Mouse (Mus musculus): ENCODE measurements around the gene Eya2. TPM values are rescaled to one million over a fixed set of nuclear protein-coding genes. Genes with fewer than 3 reads are reported as not detected.

Gene Eya2
- polyA plus RNA-seq, 1 experiment from 2014 or later, result 49.2 TPM

GRCm38 (mm10) chr2:165621488-165621887 lies 26.7 kb downstream of the Eya2 start:
- ChIA-PET POLR2A (no interaction called here), CTCF (interaction anchor here (1.9 kb wide), 1 partner anchor 9 kb away, joined by 8 read pairs; no protein-coding TSS in a partner anchor)
- TF ChIP-seq CTCF (IDR thresholded peaks at IDR 0.05), result no peak
- H3K27me3 ChIP-seq, result no peaks in the 10 kb centered on the region
- in situ Hi-C loops (cut with MboI; ENCODE audit: low pct_unique_long_range_greater_than_20kb), result no loop called here
- DNase-seq (ENCODE audit: low read depth, low spot score) (no peak), ATAC-seq (no peak)

DNA sequence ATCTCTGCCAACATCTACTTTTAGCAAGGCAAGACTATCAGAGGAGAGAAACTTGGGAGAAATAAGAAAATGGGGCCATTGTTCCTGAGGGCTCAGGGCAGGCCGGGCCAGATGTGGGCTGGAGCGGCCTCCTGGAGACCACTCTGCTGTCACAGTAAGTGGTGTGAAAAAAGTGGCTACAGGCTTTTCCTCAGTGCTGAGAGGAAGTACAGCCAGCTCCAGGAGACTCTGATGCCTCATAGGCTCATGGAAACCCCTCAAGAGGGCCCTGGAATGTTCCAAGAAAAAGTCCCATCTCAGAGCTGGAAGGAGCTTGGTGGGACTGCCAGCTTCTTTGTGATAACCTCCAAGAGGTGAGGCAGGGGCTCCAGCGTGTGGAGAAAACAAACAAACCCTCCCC lies 27.8 kb downstream of the Eya2 start:
- no peak for TF ChIP-seq CTCF (IDR thresholded peaks at IDR 0.05)
- ChIA-PET CTCF (interaction anchor here (0.8 to 1.9 kb wide), 2 partner anchors 10 to 25 kb away, joined by 4 to 8 read pairs; no protein-coding TSS in a partner anchor), POLR2A (no interaction called here)
- DNase-seq (ENCODE audit: low read depth, low spot score), result no peak
- no peak for ATAC-seq
- no peaks in the 10 kb centered on the region for H3K27me3 ChIP-seq
- in situ Hi-C loops (cut with MboI; ENCODE audit: low pct_unique_long_range_greater_than_20kb), result no loop called here

DNA sequence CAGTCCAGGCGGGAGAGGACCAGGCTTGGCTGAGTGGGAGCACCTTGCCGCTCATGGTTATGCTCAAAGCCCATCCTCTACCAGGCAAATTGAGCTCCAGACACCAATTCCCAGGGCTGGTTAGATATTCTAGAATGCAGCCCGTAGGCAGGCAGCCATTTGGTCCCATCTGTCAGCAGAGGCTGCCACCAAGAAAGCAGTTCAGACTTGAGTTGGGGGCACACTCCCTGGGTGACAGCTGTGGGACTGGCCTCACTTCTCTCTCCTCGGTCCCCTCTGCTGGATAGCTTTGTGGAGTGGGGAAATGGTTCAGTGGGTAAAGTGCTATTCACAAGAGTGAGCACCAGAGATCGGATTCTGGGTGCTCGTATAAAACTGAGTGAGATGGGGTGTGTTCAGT lies 32.0 kb downstream of the Eya2 start:
- ChIA-PET CTCF (no interaction called here), POLR2A (no interaction called here)
- no peak for TF ChIP-seq CTCF (IDR thresholded peaks at IDR 0.05)
- ATAC-seq, result no peak
- no peak for DNase-seq (ENCODE audit: low read depth, low spot score)
- H3K27me3 ChIP-seq, result no peaks in the 10 kb centered on the region
- in situ Hi-C loops (cut with MboI; ENCODE audit: low pct_unique_long_range_greater_than_20kb), result loop anchor here (5.0 kb wide), 1 partner anchor 65 kb away; no protein-coding TSS in a partner anchor

- in situ Hi-C loops (cut with MboI; ENCODE audit: low pct_unique_long_range_greater_than_20kb), result loop anchor here (5.0 kb wide), 1 partner anchor 64 kb away; no protein-coding TSS in a partner anchor
- no peaks in the 10 kb centered on the region for H3K27me3 ChIP-seq
- no peak for TF ChIP-seq CTCF (IDR thresholded peaks at IDR 0.05)
- ChIA-PET CTCF (interaction anchor here (0.6 to 2.0 kb wide), 14 partner anchors 9 to 164 kb away, joined by 3 to 7 read pairs (median 3); no protein-coding TSS in a partner anchor), POLR2A (interaction anchor here (1.4 kb wide), 1 partner anchor 32 kb away, joined by 3 read pairs; no protein-coding TSS in a partner anchor)
- ATAC-seq, result no peak
- no peak for DNase-seq (ENCODE audit: low read depth, low spot score)
Observed at GRCm38 (mm10) chr2:165627974-165628373, 33.1 kb downstream of the Eya2 start.

DNA sequence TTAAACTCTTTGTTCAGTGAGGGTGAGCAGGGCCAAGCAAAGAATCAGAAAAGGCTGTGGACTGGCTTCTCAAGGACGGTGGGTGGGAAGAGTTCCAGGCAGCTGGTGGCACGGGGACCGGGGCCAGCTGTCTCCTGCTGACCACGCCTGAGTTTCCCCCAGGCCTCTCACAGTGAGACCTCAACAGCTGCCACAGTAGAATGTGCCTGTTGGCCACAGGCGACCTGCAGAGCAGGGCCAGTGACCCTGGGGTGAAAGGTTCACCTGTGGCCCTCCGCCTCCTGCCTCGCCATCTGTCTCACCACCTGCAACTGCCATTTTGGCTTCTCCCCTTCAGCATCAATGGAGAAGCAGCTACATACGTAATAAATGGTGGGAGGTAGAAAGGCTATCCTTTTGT lies 35.1 kb downstream of the Eya2 start:
- ATAC-seq (no peak), DNase-seq (ENCODE audit: low read depth, low spot score) (no peak)
- H3K27me3 ChIP-seq, result no peaks in the 10 kb centered on the region
- ChIA-PET POLR2A (no interaction called here), CTCF (no interaction called here)
- no peak for TF ChIP-seq CTCF (IDR thresholded peaks at IDR 0.05)
- in situ Hi-C loops (cut with MboI; ENCODE audit: low pct_unique_long_range_greater_than_20kb), result loop anchor here (5.0 kb wide), 1 partner anchor 62 kb away; no protein-coding TSS in a partner anchor

DNA sequence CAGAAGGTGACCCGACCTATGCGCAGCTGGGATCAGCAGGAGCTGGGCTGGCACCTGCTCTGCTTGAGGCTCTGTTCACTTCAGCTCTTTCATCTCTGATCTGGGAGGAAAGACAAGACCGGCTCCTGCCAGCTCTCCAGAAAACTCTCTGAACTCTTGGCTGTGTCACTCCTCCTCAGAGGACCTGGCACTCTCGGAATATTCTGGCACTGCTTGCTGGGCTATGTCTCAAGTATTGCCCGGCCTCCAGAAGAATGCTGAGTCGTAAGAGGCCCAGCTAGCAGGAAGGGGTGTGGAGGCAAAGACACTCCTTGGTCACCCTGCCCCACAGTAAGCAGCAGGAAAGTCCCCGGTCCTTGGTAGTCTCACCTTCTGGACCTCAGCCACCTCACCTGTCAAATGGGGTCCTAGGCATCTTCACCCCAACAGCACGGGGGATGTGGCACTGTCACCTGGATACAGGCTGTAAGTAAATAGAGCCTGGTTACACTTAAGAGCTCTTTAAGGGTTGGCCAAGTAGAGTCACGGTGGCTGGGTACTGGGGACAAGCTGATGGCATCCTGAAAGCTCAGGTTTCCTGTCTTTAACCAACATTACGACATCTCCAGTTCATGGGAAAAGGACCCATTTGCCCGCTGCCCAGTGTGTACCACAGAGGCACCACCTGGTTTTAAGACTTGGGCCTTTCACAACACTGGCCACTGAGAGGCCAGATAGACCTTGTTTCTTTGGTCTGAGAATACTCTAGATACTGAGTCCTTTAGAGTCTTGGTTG lies 38.4 kb downstream of the Eya2 start:
- H3K27me3 ChIP-seq, result no peaks in the 10 kb centered on the region
- DNase-seq (ENCODE audit: low read depth, low spot score) (no peak), ATAC-seq (no peak)
- TF ChIP-seq CTCF (IDR thresholded peaks at IDR 0.05), result no peak
- ChIA-PET POLR2A (interaction anchor here (0.6 kb wide), 1 partner anchor 253 kb away, joined by 3 read pairs; no protein-coding TSS in a partner anchor), CTCF (interaction anchor here (1.0 kb wide), 1 partner anchor 137 kb away, joined by 3 read pairs; no protein-coding TSS in a partner anchor)
- in situ Hi-C loops (cut with MboI; ENCODE audit: low pct_unique_long_range_greater_than_20kb), result no loop called here

- TF ChIP-seq CTCF (IDR thresholded peaks at IDR 0.05), result no peak
- in situ Hi-C loops (cut with MboI; ENCODE audit: low pct_unique_long_range_greater_than_20kb), result no loop called here
- DNase-seq (ENCODE audit: low read depth, low spot score), result no peak
- ATAC-seq, result peak; percentile 70
- no peaks in the 10 kb centered on the region for H3K27me3 ChIP-seq
- ChIA-PET POLR2A (interaction anchor here (1.0 kb wide), 1 partner anchor 9 kb away, joined by 3 read pairs; no protein-coding TSS in a partner anchor), CTCF (interaction anchor here (0.8 kb wide), 1 partner anchor 18 kb away, joined by 3 read pairs; no protein-coding TSS in a partner anchor)
Observed at GRCm38 (mm10) chr2:165634481-165634880, 39.6 kb downstream of the Eya2 start.

DNA sequence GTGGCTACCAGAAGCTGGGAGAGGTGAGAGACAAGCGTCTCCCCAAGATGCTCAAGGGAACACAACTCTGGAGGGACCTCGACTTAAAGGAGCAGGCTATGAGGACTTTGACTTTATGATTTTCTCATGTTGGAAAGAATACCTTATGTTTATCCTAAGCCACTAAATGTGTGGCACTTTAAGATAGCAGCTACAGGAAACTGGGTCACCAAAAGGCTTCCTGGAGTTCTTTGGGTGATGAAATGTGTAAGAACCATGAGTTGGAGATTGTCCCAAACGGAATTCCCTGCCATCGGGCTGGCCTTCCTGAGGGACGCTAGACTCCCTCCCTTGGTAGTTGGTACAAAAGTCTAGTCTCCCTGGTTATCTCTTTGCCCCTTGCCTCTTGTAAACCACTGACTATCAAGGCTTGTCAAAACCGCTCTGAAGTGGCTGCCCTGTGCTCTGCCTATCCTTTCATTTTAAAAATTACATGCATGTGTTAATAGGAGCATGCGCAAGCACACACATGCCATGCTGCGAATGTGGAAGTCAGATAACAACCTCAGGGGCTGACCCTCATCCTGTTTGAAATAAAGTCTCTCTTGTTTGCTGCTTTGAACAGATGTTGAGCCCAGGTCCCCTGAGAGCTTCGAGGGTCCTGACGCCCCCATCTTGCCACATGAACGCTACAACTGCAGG lies 44.4 kb downstream of the Eya2 start:
- TF ChIP-seq CTCF (IDR thresholded peaks at IDR 0.05), result no peak
- no peak for DNase-seq (ENCODE audit: low read depth, low spot score)
- in situ Hi-C loops (cut with MboI; ENCODE audit: low pct_unique_long_range_greater_than_20kb), result no loop called here
- H3K27me3 ChIP-seq, result no peaks in the 10 kb centered on the region
- no peak for ATAC-seq
- CTCF ChIA-PET, result no interaction called here
- POLR2A ChIA-PET, result no interaction called here

- ChIA-PET POLR2A (no interaction called here), CTCF (no interaction called here)
- in situ Hi-C loops (cut with MboI; ENCODE audit: low pct_unique_long_range_greater_than_20kb), result no loop called here
- DNase-seq (ENCODE audit: low read depth, low spot score), result no peak
- no peaks in the 10 kb centered on the region for H3K27me3 ChIP-seq
- ATAC-seq, result no peak
- no peak for TF ChIP-seq CTCF (IDR thresholded peaks at IDR 0.05)
Observed at GRCm38 (mm10) chr2:165641909-165642505, 47.2 kb downstream of the Eya2 start.

- in situ Hi-C loops (cut with MboI; ENCODE audit: low pct_unique_long_range_greater_than_20kb), result no loop called here
- ChIA-PET POLR2A (interaction anchor here (0.5 to 1.0 kb wide), 2 partner anchors 9 to 15 kb away, joined by 3 read pairs; no protein-coding TSS in a partner anchor), CTCF (interaction anchor here (1.1 to 1.2 kb wide), 2 partner anchors 8 to 16 kb away, joined by 3 read pairs; no protein-coding TSS in a partner anchor)
- H3K27me3 ChIP-seq, result no peaks in the 10 kb centered on the region
- no peak for ATAC-seq
- no peak for DNase-seq (ENCODE audit: low read depth, low spot score)
- no peak for TF ChIP-seq CTCF (IDR thresholded peaks at IDR 0.05)
Observed at GRCm38 (mm10) chr2:165643596-165643995, 48.8 kb downstream of the Eya2 start.
